Mouse (Mus musculus): ENCODE data around the gene 2010109A12Rik. TPM values are rescaled to one million over a fixed set of nuclear protein-coding genes. Genes with fewer than 3 reads are reported as not detected.

2010109A12Rik gene
- polyA plus RNA-seq, 1 experiment from 2014 or later, result 1.9 TPM

GRCm38 (mm10) chr5:93235888-93236287 is 29.6 kb downstream of the 2010109A12Rik start:
- ATAC-seq (ENCODE audit: low read depth), result no peak
- Histone ChIP-seq H3K27me3 (ENCODE audit: control insufficient read depth, insufficient read depth, low read depth, low read length) (no peaks in the 10 kb centered on the region), H3K9ac (ENCODE audit: low read depth, low read length) (no peak overlapping the region), H3K9me3 (replicated peaks; ENCODE audit: control insufficient read depth, low read length) (no peaks in the 10 kb centered on the region), H3K4me2 (ENCODE audit: low read depth, low read length) (no peak overlapping the region), H3K4me1 (ENCODE audit: control insufficient read depth, low read depth, low read length) (peaks cover 32% of the 10 kb centered on the region), H3K4me3 (ENCODE audit: low read depth, low read length) (no peak overlapping the region), H3K27ac (ENCODE audit: low read length) (no peak overlapping the region), H3K36me3 (ENCODE audit: control insufficient read depth, insufficient read depth) (no peaks in the 10 kb centered on the region)
- whole genome bisulfite sequencing (ENCODE audit: insufficient replicate concordance), result 76% methylated on average over 3 of the region's 3 CpGs

DNA sequence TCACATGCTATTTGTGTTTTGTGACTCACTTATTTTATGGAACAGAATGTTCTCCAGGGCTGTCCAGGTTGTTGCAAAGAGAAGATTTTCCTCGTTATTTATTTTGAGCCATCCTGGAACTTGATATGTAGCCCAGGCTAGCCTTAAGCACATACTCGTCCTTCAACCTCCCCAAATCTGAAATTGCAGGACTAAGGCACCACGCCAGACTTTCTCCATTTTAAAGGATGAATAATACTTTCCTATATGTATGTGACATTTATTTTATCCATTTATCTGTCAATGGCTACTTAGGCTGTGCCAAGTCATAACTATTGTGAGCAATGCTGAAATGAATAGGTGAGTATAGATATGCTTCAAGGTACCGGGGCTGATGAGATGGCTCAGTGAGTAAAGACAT is 30.2 kb downstream of the 2010109A12Rik start:
- no peaks in the 10 kb centered on the region for H3K36me3 ChIP-seq (ENCODE audit: control insufficient read depth, insufficient read depth)
- no peak overlapping the region for H3K9ac ChIP-seq (ENCODE audit: low read depth, low read length)
- peaks cover 35% of the 10 kb centered on the region for H3K4me1 ChIP-seq (ENCODE audit: control insufficient read depth, low read depth, low read length)
- WGBS (ENCODE audit: insufficient replicate concordance), result 73% methylated on average over 4 of the region's 4 CpGs
- no peak overlapping the region for H3K4me2 ChIP-seq (ENCODE audit: low read depth, low read length)
- ATAC-seq (ENCODE audit: low read depth), result no peak
- no peaks in the 10 kb centered on the region for H3K27me3 ChIP-seq (ENCODE audit: control insufficient read depth, insufficient read depth, low read depth, low read length)
- H3K27ac ChIP-seq (ENCODE audit: low read length), result no peak overlapping the region
- no peak overlapping the region for H3K4me3 ChIP-seq (ENCODE audit: low read depth, low read length)
- H3K9me3 ChIP-seq (replicated peaks; ENCODE audit: control insufficient read depth, low read length), result no peaks in the 10 kb centered on the region

- no peaks in the 10 kb centered on the region for H3K9me3 ChIP-seq (replicated peaks; ENCODE audit: control insufficient read depth, low read length)
- peak overlapping the region; percentile 91 for H3K27ac ChIP-seq (ENCODE audit: low read length)
- H3K27me3 ChIP-seq (ENCODE audit: control insufficient read depth, insufficient read depth, low read depth, low read length), result no peaks in the 10 kb centered on the region
- no peak overlapping the region for H3K9ac ChIP-seq (ENCODE audit: low read depth, low read length)
- ATAC-seq (ENCODE audit: low read depth), result peak; percentile 99
- H3K4me2 ChIP-seq (ENCODE audit: low read depth, low read length), result peak overlapping the region; percentile 63
- no peaks in the 10 kb centered on the region for H3K36me3 ChIP-seq (ENCODE audit: control insufficient read depth, insufficient read depth)
- 11% methylated on average over 8 of the region's 8 CpGs for WGBS (ENCODE audit: insufficient replicate concordance)
- peaks cover 24% of the 10 kb centered on the region for H3K4me1 ChIP-seq (ENCODE audit: control insufficient read depth, low read depth, low read length)
- peak overlapping the region; percentile 13 for H3K4me3 ChIP-seq (ENCODE audit: low read depth, low read length)
Measured at GRCm38 (mm10) chr5:93239590-93240544, 33.5 kb downstream of the 2010109A12Rik start.

GRCm38 (mm10) chr5:93245280-93245679 is 39.0 kb downstream of the 2010109A12Rik start:
- Histone ChIP-seq H3K27me3 (ENCODE audit: control insufficient read depth, insufficient read depth, low read depth, low read length) (no peaks in the 10 kb centered on the region), H3K4me2 (ENCODE audit: low read depth, low read length) (no peak overlapping the region), H3K4me1 (ENCODE audit: control insufficient read depth, low read depth, low read length) (peaks cover 9% of the 10 kb centered on the region), H3K4me3 (ENCODE audit: low read depth, low read length) (no peak overlapping the region), H3K9me3 (replicated peaks; ENCODE audit: control insufficient read depth, low read length) (no peaks in the 10 kb centered on the region), H3K27ac (ENCODE audit: low read length) (no peak overlapping the region), H3K9ac (ENCODE audit: low read depth, low read length) (no peak overlapping the region), H3K36me3 (ENCODE audit: control insufficient read depth, insufficient read depth) (no peaks in the 10 kb centered on the region)
- 68% methylated on average over 2 of the region's 2 CpGs for WGBS (ENCODE audit: insufficient replicate concordance)
- ATAC-seq (ENCODE audit: low read depth), result no peak

DNA sequence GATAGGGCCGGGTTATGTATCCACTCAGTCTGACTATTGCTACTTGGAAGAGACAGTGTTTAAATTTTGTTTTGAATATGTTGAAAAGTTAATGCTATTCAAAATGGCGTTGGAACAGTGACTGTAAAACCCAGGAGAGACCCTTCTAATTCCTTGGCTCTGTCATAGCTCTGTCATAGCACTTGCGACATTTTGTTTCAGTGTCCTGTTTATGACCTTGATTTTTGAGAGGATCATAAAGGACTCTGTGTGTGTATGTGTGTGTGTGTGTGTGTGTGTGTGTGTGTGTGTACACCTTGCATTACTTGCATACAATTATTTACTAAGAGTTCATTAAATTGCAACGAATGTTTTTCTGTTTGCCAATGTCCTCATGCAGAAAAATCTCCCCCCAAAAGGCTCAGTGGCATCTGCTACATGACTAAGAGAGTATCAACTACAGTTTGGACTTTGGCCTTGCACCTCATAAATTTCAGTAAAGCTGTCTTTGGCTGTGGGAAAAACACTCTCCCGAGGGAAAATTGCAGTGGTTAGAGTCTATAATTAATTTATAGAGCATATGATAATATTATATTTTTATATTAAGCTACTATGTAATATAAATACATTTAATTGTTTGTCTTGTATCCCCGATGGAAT is 43.7 kb downstream of the 2010109A12Rik start:
- Histone ChIP-seq H3K4me3 (ENCODE audit: low read depth, low read length) (no peak overlapping the region), H3K36me3 (ENCODE audit: control insufficient read depth, insufficient read depth) (no peaks in the 10 kb centered on the region), H3K9me3 (replicated peaks; ENCODE audit: control insufficient read depth, low read length) (no peaks in the 10 kb centered on the region), H3K9ac (ENCODE audit: low read depth, low read length) (no peak overlapping the region), H3K27me3 (ENCODE audit: control insufficient read depth, insufficient read depth, low read depth, low read length) (no peaks in the 10 kb centered on the region), H3K4me2 (ENCODE audit: low read depth, low read length) (no peak overlapping the region), H3K4me1 (ENCODE audit: control insufficient read depth, low read depth, low read length) (no peaks in the 10 kb centered on the region), H3K27ac (ENCODE audit: low read length) (no peak overlapping the region)
- ATAC-seq (ENCODE audit: low read depth), result no peak
- WGBS (ENCODE audit: insufficient replicate concordance), result 61% methylated on average over 6 of the region's 6 CpGs

GRCm38 (mm10) chr5:93251001-93251760 is 44.9 kb downstream of the 2010109A12Rik start:
- Histone ChIP-seq H3K9ac (ENCODE audit: low read depth, low read length) (no peak overlapping the region), H3K9me3 (replicated peaks; ENCODE audit: control insufficient read depth, low read length) (no peaks in the 10 kb centered on the region), H3K27ac (ENCODE audit: low read length) (no peak overlapping the region), H3K4me3 (ENCODE audit: low read depth, low read length) (no peak overlapping the region), H3K36me3 (ENCODE audit: control insufficient read depth, insufficient read depth) (no peaks in the 10 kb centered on the region), H3K4me2 (ENCODE audit: low read depth, low read length) (no peak overlapping the region), H3K27me3 (ENCODE audit: control insufficient read depth, insufficient read depth, low read depth, low read length) (no peaks in the 10 kb centered on the region), H3K4me1 (ENCODE audit: control insufficient read depth, low read depth, low read length) (no peaks in the 10 kb centered on the region)
- ATAC-seq (ENCODE audit: low read depth), result no peak
- 70% methylated on average over 12 of the region's 12 CpGs for WGBS (ENCODE audit: insufficient replicate concordance)

DNA sequence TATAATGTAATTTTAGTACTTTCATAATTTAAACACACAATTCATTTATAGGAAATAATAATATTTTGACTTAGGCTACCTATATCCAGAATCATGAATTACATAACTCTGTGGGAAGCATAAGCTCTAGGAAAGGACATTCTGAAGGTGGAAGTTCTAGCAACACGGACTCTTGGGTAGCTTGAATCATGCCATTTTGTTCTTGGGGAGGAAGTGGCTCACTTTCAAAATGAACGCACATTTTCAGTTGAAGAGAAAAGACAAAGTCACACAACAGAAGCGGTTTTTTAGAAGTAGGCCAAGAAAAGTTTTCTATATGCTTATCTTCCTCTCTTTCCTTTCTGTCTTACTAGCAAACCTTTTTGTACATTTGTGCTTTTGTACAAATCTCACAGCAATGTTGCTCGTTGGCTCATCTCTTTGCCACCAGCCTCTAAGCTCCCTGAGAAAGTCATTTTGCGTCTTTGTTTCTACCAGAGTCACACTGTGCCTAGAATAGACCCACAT is 49.5 kb downstream of the 2010109A12Rik start:
- WGBS (ENCODE audit: insufficient replicate concordance), result 63% methylated on average over 5 of the region's 5 CpGs
- no peaks in the 10 kb centered on the region for H3K27me3 ChIP-seq (ENCODE audit: control insufficient read depth, insufficient read depth, low read depth, low read length)
- H3K27ac ChIP-seq (ENCODE audit: low read length), result no peak overlapping the region
- H3K9me3 ChIP-seq (replicated peaks; ENCODE audit: control insufficient read depth, low read length), result no peaks in the 10 kb centered on the region
- H3K9ac ChIP-seq (ENCODE audit: low read depth, low read length), result no peak overlapping the region
- ATAC-seq (ENCODE audit: low read depth), result no peak
- H3K4me3 ChIP-seq (ENCODE audit: low read depth, low read length), result no peak overlapping the region
- H3K4me2 ChIP-seq (ENCODE audit: low read depth, low read length), result no peak overlapping the region
- H3K4me1 ChIP-seq (ENCODE audit: control insufficient read depth, low read depth, low read length), result no peaks in the 10 kb centered on the region
- H3K36me3 ChIP-seq (ENCODE audit: control insufficient read depth, insufficient read depth), result no peaks in the 10 kb centered on the region

- no peak overlapping the region for H3K27ac ChIP-seq (ENCODE audit: low read length)
- H3K4me1 ChIP-seq (ENCODE audit: control insufficient read depth, low read depth, low read length), result no peaks in the 10 kb centered on the region
- H3K4me3 ChIP-seq (ENCODE audit: low read depth, low read length), result no peak overlapping the region
- ATAC-seq (ENCODE audit: low read depth), result no peak
- no peaks in the 10 kb centered on the region for H3K9me3 ChIP-seq (replicated peaks; ENCODE audit: control insufficient read depth, low read length)
- no peak overlapping the region for H3K4me2 ChIP-seq (ENCODE audit: low read depth, low read length)
- H3K27me3 ChIP-seq (ENCODE audit: control insufficient read depth, insufficient read depth, low read depth, low read length), result no peaks in the 10 kb centered on the region
- H3K36me3 ChIP-seq (ENCODE audit: control insufficient read depth, insufficient read depth), result no peaks in the 10 kb centered on the region
- H3K9ac ChIP-seq (ENCODE audit: low read depth, low read length), result no peak overlapping the region
Measured at GRCm38 (mm10) chr5:93256820-93257405, 50.6 kb downstream of the 2010109A12Rik start.

Data from liver, embryonic 16.5 days (tissue).